24 mouse cellular contexts compared by ENCODE assay signal in the genomic region with DNA sequence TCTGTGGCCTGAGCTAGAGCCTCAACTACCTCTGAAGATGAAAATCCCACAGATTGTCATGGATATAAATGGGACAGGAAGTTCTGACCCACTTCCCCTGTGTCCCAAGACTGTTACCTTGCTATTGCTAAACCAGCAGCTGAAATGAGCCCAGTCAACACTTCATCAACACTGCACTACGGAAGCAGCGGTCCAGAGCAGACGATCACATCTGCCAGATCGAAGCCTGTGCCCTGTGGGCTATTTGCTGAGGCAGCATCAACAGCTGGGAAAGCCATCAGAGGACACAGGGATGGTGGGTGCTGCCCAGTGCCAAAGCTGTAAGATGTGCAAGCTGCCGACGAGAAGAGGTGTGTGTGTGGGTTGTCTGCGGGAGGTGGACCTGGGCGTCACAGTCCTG.
DNase-seq lines count a peak whose midpoint lies in the region; ATAC-seq lines count a peak whose summit lies in the region.
"Had no signal": no experiment of that assay in that cellular context is flagged by ENCODE, and none has a peak within 500 bp of the region (broad histone marks: within the 10 kb centered on the region; RNA-seq: fewer than 3 reads in every experiment).

No protein-coding gene starts in this region.

- H3K27me3 ChIP-seq in forebrain, embryonic 12.5 days: peaks cover 17% of the 10 kb centered on the region
- H3K27me3 ChIP-seq in forebrain, embryonic 16.5 days (replicated peaks; ENCODE audit: control insufficient read depth, insufficient read depth, low read length): no peaks in the 10 kb centered on the region
- no peaks in the 10 kb centered on the region for H3K27me3 ChIP-seq in midbrain, embryonic 13.5 days
- no peaks in the 10 kb centered on the region for H3K27me3 ChIP-seq in midbrain, embryonic 15.5 days (replicated peaks)
- H3K27me3 ChIP-seq: embryonic facial prominence, embryonic 15.5 days; liver, embryonic 15.5 days; neural tube, embryonic 13.5 days had no signal

- H3K4me2 ChIP-seq in forebrain, embryonic 12.5 days: no peak overlapping the region
- no peak overlapping the region for H3K4me2 ChIP-seq in forebrain, embryonic 16.5 days (ENCODE audit: low read length)
- no peak overlapping the region for H3K4me2 ChIP-seq in midbrain, embryonic 13.5 days (replicated peaks)
- H3K4me2 ChIP-seq in midbrain, embryonic 15.5 days: no peak overlapping the region
- H3K4me2 ChIP-seq: embryonic facial prominence, embryonic 15.5 days; liver, embryonic 15.5 days; neural tube, embryonic 13.5 days had no signal

- no peak for ATAC-seq in forebrain, embryonic 12.5 days (ENCODE audit: low FRiP score)
- no peak for ATAC-seq in forebrain, embryonic 16.5 days
- no peak for ATAC-seq in midbrain, embryonic 13.5 days
- ATAC-seq in midbrain, embryonic 15.5 days (replicated peaks): no peak
- ATAC-seq: hindbrain, postnatal 0 days; intestine, embryonic 16.5 days; midbrain, embryonic 16.5 days had no signal

- H3K36me3 ChIP-seq in forebrain, embryonic 12.5 days (replicated peaks): peaks cover 47% of the 10 kb centered on the region
- H3K36me3 ChIP-seq in forebrain, embryonic 16.5 days (ENCODE audit: control insufficient read depth, insufficient read depth): peaks cover 5% of the 10 kb centered on the region; the same call in 1 of the 2 replicates
- H3K36me3 ChIP-seq in midbrain, embryonic 13.5 days: peaks cover 36% of the 10 kb centered on the region
- 0 out of 2 replicates have a peak, but pooled peaks cover 6% of the 10 kb centered on the region for H3K36me3 ChIP-seq in midbrain, embryonic 15.5 days (replicated peaks)

- no peak overlapping the region for H3K4me3 ChIP-seq in forebrain, embryonic 12.5 days (replicated peaks)
- H3K4me3 ChIP-seq in forebrain, embryonic 16.5 days (replicated peaks; ENCODE audit: low read length): no peak overlapping the region
- H3K4me3 ChIP-seq in midbrain, embryonic 13.5 days (replicated peaks): no peak overlapping the region
- no peak overlapping the region for H3K4me3 ChIP-seq in midbrain, embryonic 15.5 days
- H3K4me3 ChIP-seq: embryonic facial prominence, embryonic 15.5 days; layer of hippocampus, adult 2 months; liver, embryonic 15.5 days; myocyte; neural tube, embryonic 13.5 days had no signal

- peak; percentile 53 for DNase-seq in lung, postnatal 36 days
- DNase-seq in urinary bladder, postnatal 25 days (ENCODE audit: low spot score): no peak
- no peak for DNase-seq in right cerebral cortex, adult 18-20 months
- DNase-seq: adrenal gland, postnatal 14 days; cerebellum, adult 2 months; cerebellum, postnatal 36 days; gastrocnemius, postnatal 36 days; kidney, adult 9 months; kidney, postnatal 25 days; liver; right cerebral cortex, postnatal 4 days; thymus, postnatal 25 days had no signal

- H3K9me3 ChIP-seq in forebrain, embryonic 12.5 days: no peaks in the 10 kb centered on the region
- no peaks in the 10 kb centered on the region for H3K9me3 ChIP-seq in forebrain, embryonic 16.5 days (ENCODE audit: control insufficient read depth, low read length)
- H3K9me3 ChIP-seq in midbrain, embryonic 13.5 days: no peaks in the 10 kb centered on the region
- no peaks in the 10 kb centered on the region for H3K9me3 ChIP-seq in midbrain, embryonic 15.5 days
- H3K9me3 ChIP-seq: embryonic facial prominence, embryonic 15.5 days; liver, embryonic 15.5 days; neural tube, embryonic 13.5 days had no signal

- H3K4me1 ChIP-seq in forebrain, embryonic 12.5 days: peaks cover 48% of the 10 kb centered on the region
- peaks cover 12% of the 10 kb centered on the region for H3K4me1 ChIP-seq in forebrain, embryonic 16.5 days (replicated peaks; ENCODE audit: control insufficient read depth, insufficient read depth, low read length)
- H3K4me1 ChIP-seq in midbrain, embryonic 13.5 days (replicated peaks): peaks cover 56% of the 10 kb centered on the region
- H3K4me1 ChIP-seq in midbrain, embryonic 15.5 days: peaks cover 28% of the 10 kb centered on the region
- H3K4me1 ChIP-seq: liver, embryonic 15.5 days had no signal

- 0 out of 2 replicates have a peak overlapping the region, but pooled peaks have one; percentile 38 for H3K27ac ChIP-seq in forebrain, embryonic 12.5 days
- H3K27ac ChIP-seq in forebrain, embryonic 16.5 days (ENCODE audit: low read length): no peak overlapping the region
- peak overlapping the region; percentile 32; the same call in 1 of the 2 replicates for H3K27ac ChIP-seq in midbrain, embryonic 13.5 days
- H3K27ac ChIP-seq in midbrain, embryonic 15.5 days: no peak overlapping the region
- H3K27ac ChIP-seq: embryonic facial prominence, embryonic 15.5 days; hindbrain, postnatal 0 days; layer of hippocampus, adult 2 months; liver, embryonic 15.5 days; neural tube, embryonic 13.5 days had no signal

- WGBS in forebrain, embryonic 12.5 days: 92% methylated on average over 8 of the region's 8 CpGs
- 86% methylated on average over 8 of the region's 8 CpGs for WGBS in forebrain, embryonic 16.5 days
- 89% methylated on average over 8 of the region's 8 CpGs for WGBS in midbrain, embryonic 13.5 days
- 86% methylated on average over 8 of the region's 8 CpGs for whole genome bisulfite sequencing in midbrain, embryonic 15.5 days

- no peak overlapping the region for H3K9ac ChIP-seq in forebrain, embryonic 12.5 days
- H3K9ac ChIP-seq in forebrain, embryonic 16.5 days (replicated peaks; ENCODE audit: low read depth, low read length): no peak overlapping the region
- H3K9ac ChIP-seq in midbrain, embryonic 13.5 days (replicated peaks): 0 out of 2 replicates have a peak overlapping the region, but pooled peaks have one; percentile 34
- no peak overlapping the region for H3K9ac ChIP-seq in midbrain, embryonic 15.5 days
- H3K9ac ChIP-seq: embryonic facial prominence, embryonic 15.5 days; liver, embryonic 15.5 days; neural tube, embryonic 13.5 days had no signal

Comparison
In these comparisons a context has a peak if more than half of its experiments do, and no peak if none do; other contexts are left out.
1. H3K27ac ChIP-seq: peak in forebrain, embryonic 12.5 days (single experiment) and midbrain, embryonic 13.5 days (single experiment); none in forebrain, embryonic 16.5 days (single experiment) and midbrain, embryonic 15.5 days (single experiment).